Mouse (Mus musculus) brain, embryonic 14.5 days (tissue): ENCODE measurements around the gene Trip6.

Source experiments
- CTCF ChIP-seq: fragments of 200-500 bp; IDR thresholded peaks from 2 replicates; pipeline ENCODE4 v1.5.1; 2012; ENCODE audit warnings: inconsistent platforms, mild to moderate bottlenecking, moderate library complexity, borderline replicate concordance; ENCODE audit not compliant: insufficient read depth, insufficient read length; ENCODE audit errors: extremely low read depth
- POLR2A ChIP-seq: fragments of 200-500 bp; IDR thresholded peaks from 2 replicates; pipeline ENCODE4 v1.6.1; 2012; ENCODE audit warnings: mild to moderate bottlenecking, inconsistent platforms, borderline replicate concordance; ENCODE audit not compliant: poor library complexity, insufficient read depth, insufficient read length, severe bottlenecking; ENCODE audit errors: extremely low read depth

DNA sequence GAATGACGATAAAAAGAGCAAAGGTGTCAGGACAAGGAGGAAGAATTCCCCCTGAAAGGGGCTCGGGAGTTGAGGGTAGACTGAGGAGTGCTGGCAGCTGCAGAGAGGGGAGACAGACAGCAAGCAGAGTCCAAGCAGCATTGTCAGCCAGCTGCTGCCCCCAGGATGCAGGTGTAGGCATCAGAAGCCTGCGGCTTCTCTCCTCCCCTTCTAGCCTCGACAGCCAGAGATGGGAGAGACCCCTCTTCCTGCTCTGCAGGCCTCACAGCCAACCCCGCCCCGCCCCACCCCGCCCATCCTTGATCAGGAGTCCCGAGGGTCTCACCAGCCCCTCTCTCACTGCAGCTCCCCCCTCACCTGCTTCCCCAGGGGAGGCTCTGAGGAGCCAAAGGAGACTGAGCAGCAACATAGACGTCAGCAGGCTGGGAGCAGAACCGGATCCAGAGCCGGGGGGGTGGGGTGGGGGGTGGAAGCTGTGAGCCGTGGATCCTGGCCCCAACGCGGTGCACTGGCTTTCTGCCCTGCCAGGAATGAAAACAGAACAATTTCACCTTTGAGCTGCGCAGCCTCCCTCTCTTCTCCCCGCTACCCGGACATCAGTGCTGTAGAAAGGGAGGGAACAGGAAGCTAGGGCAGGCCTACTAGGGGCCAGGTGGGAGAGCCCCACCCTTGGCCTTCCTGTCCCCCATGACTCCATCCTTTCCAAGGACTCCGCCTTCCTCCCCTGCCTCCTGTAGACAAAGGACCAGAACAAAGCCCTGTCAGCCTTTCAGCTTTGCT, 45.9 kb downstream of the Trip6 start:
- TF ChIP-seq POLR2A (no peak), CTCF (no peak)
